Mouse (Mus musculus) limb, embryonic 10.5 days (tissue): Measurements from ENCODE around the gene Syt5. TPM values are rescaled to one million over a fixed set of nuclear protein-coding genes. Genes with fewer than 3 reads are reported as not detected.

Experiments
- DNase-seq: peaks from one replicate; pipeline ENCODE4 v3.0.0-alpha.2; 2017; ENCODE audit warnings: low spot score
- H3K27ac ChIP-seq: fragments of 300-500 bp; sonication (generic); 2 replicates; pipeline ENCODE4 v1.5.1; 2016; ENCODE audit warnings: mild to moderate bottlenecking
- H3K27me3 ChIP-seq: fragments of 300-500 bp; sonication (generic); 2 replicates; pipeline ENCODE4 v1.6.1; 2016; ENCODE audit warnings: low read depth, mild to moderate bottlenecking; ENCODE audit not compliant: poor library complexity, severe bottlenecking
- H3K36me3 ChIP-seq: fragments of 300-500 bp; sonication (generic); 2 replicates; pipeline ENCODE4 v1.6.1; 2016; ENCODE audit warnings: mild to moderate bottlenecking, moderate library complexity
- H3K4me1 ChIP-seq: fragments of 300-500 bp; sonication (generic); 2 replicates; pipeline ENCODE4 v1.6.1; 2016
- H3K4me3 ChIP-seq: fragments of 300-500 bp; sonication (generic); 2 replicates; pipeline ENCODE4 v1.5.1; 2016; ENCODE audit warnings: mild to moderate bottlenecking, moderate library complexity
- H3K9me3 ChIP-seq: fragments of 300-500 bp; sonication (generic); replicated peaks from 2 replicates; pipeline ENCODE4 v1.6.1; 2016; ENCODE audit warnings: mild to moderate bottlenecking
- WGBS: fragments of 180-500 bp; shearing (Covaris S2); methylation state at CpG from one replicate; pipeline ENCODE4 v1.1.7; 2016; 5-methylcytosine and 5-hydroxymethylcytosine counted together
- polyA plus RNA-seq: library from polyadenylated mRNA; unstranded; fragments of >200 nt; fragmentation: Nextera tagmentation; extraction: Ambion mirVana; gene quantifications from 2 replicates; pipeline ENCODE4 v1.2.1, GENCODE M21; 2016

The Syt5 gene
- polyA plus RNA-seq, 1 experiment from 2014 or later = 2.8 TPM

GRCm38 (mm10) chr7:4516332-4517050, 30.9 kb downstream of the Syt5 start, which contains the start of gene Tnnt1:
Gene Tnnt1, minus strand, starts transcription at chr7:4516382.
- peak within 1 kb of the TSS; percentile 42; the same call in 1 of the 2 replicates for H3K27ac ChIP-seq
- H3K27me3 ChIP-seq = peaks cover 21% of the 10 kb centered on the region
- no peak for DNase-seq
- peak within 1 kb of the TSS; percentile 8; the same call in 1 of the 2 replicates for H3K4me3 ChIP-seq
- H3K36me3 ChIP-seq = no peaks in the 10 kb centered on the region
- 18% methylated on average over 4 of the region's 4 CpGs for WGBS
- peaks cover 23% of the 10 kb centered on the region for H3K4me1 ChIP-seq
- no peaks in the 10 kb centered on the region for H3K9me3 ChIP-seq

GRCm38 (mm10) chr7:4515853-4516252, 31.5 kb downstream of the Syt5 start:
- DNase-seq = no peak
- peak overlapping the region; percentile 42; the same call in 1 of the 2 replicates for H3K27ac ChIP-seq
- H3K9me3 ChIP-seq = no peaks in the 10 kb centered on the region
- WGBS = 49% methylated on average over 6 of the region's 6 CpGs
- peaks cover 17% of the 10 kb centered on the region for H3K4me1 ChIP-seq
- 0 out of 2 replicates have a peak overlapping the region, but pooled peaks have one; percentile 8 for H3K4me3 ChIP-seq
- peaks cover 15% of the 10 kb centered on the region for H3K27me3 ChIP-seq
- no peaks in the 10 kb centered on the region for H3K36me3 ChIP-seq

GRCm38 (mm10) chr7:4513829-4514712, 33.3 kb downstream of the Syt5 start:
- Histone ChIP-seq H3K27me3 (peaks cover 1% of the 10 kb centered on the region), H3K4me1 (peaks cover 19% of the 10 kb centered on the region), H3K36me3 (no peaks in the 10 kb centered on the region), H3K9me3 (no peaks in the 10 kb centered on the region), H3K4me3 (no peak overlapping the region), H3K27ac (peak overlapping the region; percentile 26; the same call in 1 of the 2 replicates)
- 73% methylated on average over 6 of the region's 6 CpGs for WGBS
- DNase-seq = no peak

GRCm38 (mm10) chr7:4513236-4513635, 34.1 kb downstream of the Syt5 start:
- DNase-seq = peak; percentile 70
- Histone ChIP-seq H3K4me3 (no peak overlapping the region), H3K9me3 (no peaks in the 10 kb centered on the region), H3K36me3 (no peaks in the 10 kb centered on the region), H3K27me3 (peaks cover 7% of the 10 kb centered on the region), H3K4me1 (peaks cover 19% of the 10 kb centered on the region), H3K27ac (no peak overlapping the region)
- WGBS = 27% methylated on average over 13 of the region's 13 CpGs

GRCm38 (mm10) chr7:4511489-4512224, 35.7 kb downstream of the Syt5 start:
- peaks cover 7% of the 10 kb centered on the region for H3K27me3 ChIP-seq
- 81% methylated on average over 8 of the region's 8 CpGs for WGBS
- no peak overlapping the region for H3K27ac ChIP-seq
- no peak for DNase-seq
- peaks cover 17% of the 10 kb centered on the region for H3K4me1 ChIP-seq
- no peaks in the 10 kb centered on the region for H3K9me3 ChIP-seq
- no peak overlapping the region for H3K4me3 ChIP-seq
- H3K36me3 ChIP-seq = no peaks in the 10 kb centered on the region

- Histone ChIP-seq H3K27ac (no peak overlapping the region), H3K4me3 (no peak overlapping the region), H3K27me3 (peaks cover 7% of the 10 kb centered on the region), H3K9me3 (no peaks in the 10 kb centered on the region), H3K36me3 (no peaks in the 10 kb centered on the region), H3K4me1 (peaks cover 5% of the 10 kb centered on the region; the same call in 1 of the 2 replicates)
- WGBS = 20% methylated on average over 24 of the region's 24 CpGs
- peak; percentile 82 for DNase-seq
Measured at GRCm38 (mm10) chr7:4509863-4510608, 37.3 kb downstream of the Syt5 start.

GRCm38 (mm10) chr7:4508739-4509116, 38.6 kb downstream of the Syt5 start:
- no peaks in the 10 kb centered on the region for H3K36me3 ChIP-seq
- H3K4me1 ChIP-seq = peaks cover 5% of the 10 kb centered on the region; the same call in 1 of the 2 replicates
- no peaks in the 10 kb centered on the region for H3K9me3 ChIP-seq
- H3K4me3 ChIP-seq = no peak overlapping the region
- DNase-seq = no peak
- 90% methylated on average over 8 of the region's 8 CpGs for WGBS
- H3K27ac ChIP-seq = no peak overlapping the region
- peaks cover 7% of the 10 kb centered on the region for H3K27me3 ChIP-seq

GRCm38 (mm10) chr7:4508062-4508738, 39.1 kb downstream of the Syt5 start:
- peaks cover 5% of the 10 kb centered on the region; the same call in 1 of the 2 replicates for H3K4me1 ChIP-seq
- no peaks in the 10 kb centered on the region for H3K9me3 ChIP-seq
- no peak overlapping the region for H3K27ac ChIP-seq
- no peaks in the 10 kb centered on the region for H3K36me3 ChIP-seq
- WGBS = 70% methylated on average over 32 of the region's 32 CpGs
- no peak for DNase-seq
- H3K27me3 ChIP-seq = peaks cover 7% of the 10 kb centered on the region
- H3K4me3 ChIP-seq = no peak overlapping the region

GRCm38 (mm10) chr7:4507220-4507619, 40.1 kb downstream of the Syt5 start:
- no peak overlapping the region for H3K4me3 ChIP-seq
- peaks cover 5% of the 10 kb centered on the region; the same call in 1 of the 2 replicates for H3K4me1 ChIP-seq
- no peaks in the 10 kb centered on the region for H3K36me3 ChIP-seq
- no peaks in the 10 kb centered on the region for H3K9me3 ChIP-seq
- no peak overlapping the region for H3K27ac ChIP-seq
- no peak for DNase-seq
- peaks cover 7% of the 10 kb centered on the region for H3K27me3 ChIP-seq
- WGBS = 64% methylated on average over 3 of the region's 4 CpGs

GRCm38 (mm10) chr7:4504646-4505435, 42.5 kb downstream of the Syt5 start:
- H3K4me1 ChIP-seq = peaks cover 9% of the 10 kb centered on the region
- no peak overlapping the region for H3K4me3 ChIP-seq
- H3K9me3 ChIP-seq = no peaks in the 10 kb centered on the region
- H3K27ac ChIP-seq = no peak overlapping the region
- H3K27me3 ChIP-seq = peaks cover 7% of the 10 kb centered on the region
- WGBS = 63% methylated on average over 11 of the region's 11 CpGs
- no peak for DNase-seq
- no peaks in the 10 kb centered on the region for H3K36me3 ChIP-seq

- Histone ChIP-seq H3K27me3 (peaks cover 3% of the 10 kb centered on the region), H3K27ac (no peak overlapping the region), H3K4me3 (no peak overlapping the region), H3K4me1 (peaks cover 17% of the 10 kb centered on the region), H3K9me3 (no peaks in the 10 kb centered on the region), H3K36me3 (peaks cover 4% of the 10 kb centered on the region)
- DNase-seq = no peak
- 81% methylated on average over 5 of the region's 5 CpGs for WGBS
Measured at GRCm38 (mm10) chr7:4503858-4504257, 43.5 kb downstream of the Syt5 start.
